Mouse (Mus musculus) urinary bladder, postnatal 14 days (tissue): ENCODE data around the gene Exoc3l4.

Experiments
- DNase-seq: peaks from one replicate; pipeline ENCODE4 v3.0.0; 2021; ENCODE audit warnings: low spot score

Gene Exoc3l4

GRCm38 (mm10) chr12:111434164-111434744 is 17.4 kb downstream of the Exoc3l4 start:
- no peak for DNase-seq

GRCm38 (mm10) chr12:111434745-111435327 is 18.0 kb downstream of the Exoc3l4 start:
- DNase-seq, result no peak

- no peak for DNase-seq
Measured at GRCm38 (mm10) chr12:111436170-111436569, 19.4 kb downstream of the Exoc3l4 start.

- peak; percentile 46 for DNase-seq
Measured at GRCm38 (mm10) chr12:111436640-111437039, 19.8 kb downstream of the Exoc3l4 start.

- no peak for DNase-seq
Measured at GRCm38 (mm10) chr12:111437222-111437900, 20.5 kb downstream of the Exoc3l4 start.

GRCm38 (mm10) chr12:111438850-111439249 is 22.0 kb downstream of the Exoc3l4 start:
- DNase-seq, result no peak

GRCm38 (mm10) chr12:111440701-111441373 is 24.0 kb downstream of the Exoc3l4 start:
- DNase-seq, result no peak

- no peak for DNase-seq
Measured at GRCm38 (mm10) chr12:111441523-111441922, 24.7 kb downstream of the Exoc3l4 start.

GRCm38 (mm10) chr12:111442309-111443010 is 25.6 kb downstream of the Exoc3l4 start, which contains the start of gene Tnfaip2:
Gene Tnfaip2 (plus strand): TSS chr12:111442469.
- peak; percentile 88 for DNase-seq

GRCm38 (mm10) chr12:111443011-111443870 is 26.4 kb downstream of the Exoc3l4 start:
- peak; percentile 32 for DNase-seq

- peak; percentile 38 for DNase-seq
Measured at GRCm38 (mm10) chr12:111443921-111444831, 27.4 kb downstream of the Exoc3l4 start.

GRCm38 (mm10) chr12:111445161-111445889 is 28.5 kb downstream of the Exoc3l4 start:
- no peak for DNase-seq

GRCm38 (mm10) chr12:111445890-111446613 is 29.2 kb downstream of the Exoc3l4 start:
- DNase-seq, result no peak

GRCm38 (mm10) chr12:111446745-111447144 is 29.9 kb downstream of the Exoc3l4 start:
- no peak for DNase-seq

GRCm38 (mm10) chr12:111447350-111447749 is 30.5 kb downstream of the Exoc3l4 start:
- DNase-seq, result peak; percentile 31

GRCm38 (mm10) chr12:111447898-111448760 is 31.3 kb downstream of the Exoc3l4 start:
- DNase-seq, result no peak

- DNase-seq, result peak; percentile 68
Measured at GRCm38 (mm10) chr12:111448931-111449705, 32.3 kb downstream of the Exoc3l4 start.
